Mouse (Mus musculus) stomach, postnatal 0 days (tissue): ENCODE results near the gene Hydin. TPM values are rescaled to one million over a fixed set of nuclear protein-coding genes. Genes with fewer than 3 reads are reported as not detected.

ENCODE experiments used
- ATAC-seq: fragments of 200-750 bp; cut with Nextera tagmentation; 2 replicates; pipeline ENCODE4 v1.8.0; 2017; ENCODE audit not compliant: low FRiP score, low TSS enrichment
- DNase-seq: peaks from one replicate; pipeline ENCODE4 v3.0.0-alpha.2; 2016; ENCODE audit warnings: low spot score
- H3K27ac ChIP-seq: fragments of 300-500 bp; sonication (generic); replicated peaks from 2 replicates; pipeline ENCODE4 v1.5.1; 2014; ENCODE audit warnings: mild to moderate bottlenecking, control low read depth
- H3K27me3 ChIP-seq: fragments of 300-500 bp; sonication (generic); 2 replicates; pipeline ENCODE4 v1.6.1; 2014; ENCODE audit warnings: low read length; ENCODE audit not compliant: control insufficient read depth, insufficient read depth
- H3K36me3 ChIP-seq: fragments of 300-500 bp; sonication (generic); 2 replicates; pipeline ENCODE4 v1.6.1; 2014; ENCODE audit warnings: low read length, mixed read lengths; ENCODE audit not compliant: control insufficient read depth, insufficient read depth
- H3K4me1 ChIP-seq: fragments of 300-500 bp; sonication (generic); replicated peaks from 2 replicates; pipeline ENCODE4 v1.6.1; 2014; ENCODE audit warnings: antibody characterized with exemption; ENCODE audit not compliant: control insufficient read depth, insufficient read depth
- H3K4me2 ChIP-seq: fragments of 300-500 bp; sonication (generic); replicated peaks from 2 replicates; pipeline ENCODE4 v1.6.1; 2014; ENCODE audit warnings: low read depth, mild to moderate bottlenecking, control low read depth, moderate library complexity
- H3K4me3 ChIP-seq: fragments of 300-500 bp; sonication (generic); 2 replicates; pipeline ENCODE4 v1.5.1; 2014; ENCODE audit warnings: low read depth, low read length, control low read depth
- H3K9ac ChIP-seq: fragments of 300-500 bp; sonication (generic); 2 replicates; pipeline ENCODE4 v1.6.1; 2014; ENCODE audit warnings: mild to moderate bottlenecking, low read length, control low read depth, mixed read lengths
- H3K9me3 ChIP-seq: fragments of 300-500 bp; sonication (generic); 2 replicates; pipeline ENCODE4 v1.6.1; 2016; ENCODE audit warnings: low read length; ENCODE audit not compliant: control insufficient read depth
- CTCF ChIP-seq: IDR thresholded peaks from 2 replicates; pipeline ENCODE4 v1.5.1; 2016; ENCODE audit warnings: antibody characterized with exemption, low read depth, mild to moderate bottlenecking, moderate library complexity
- EP300 ChIP-seq: optimal IDR thresholded peaks from 2 replicates; pipeline ENCODE3; 2016; ENCODE audit warnings: antibody characterized with exemption
- WGBS: fragments of 180-500 bp; shearing (Covaris S2); extraction: QIAGEN DNeasy Blood & Tissue Kit; methylation state at CpG from one replicate; pipeline ENCODE4 v1.1.7; 2014; 5-methylcytosine and 5-hydroxymethylcytosine counted together
- polyA plus RNA-seq: library from polyadenylated mRNA; unstranded; fragments of >200 nt; fragmentation: Nextera tagmentation; extraction: Ambion mirVana; gene quantifications from 2 replicates; pipeline ENCODE4 v1.2.1, GENCODE M21; 2015

Hydin gene
- polyA plus RNA-seq, 1 experiment from 2014 or later, result 0.05 TPM

GRCm38 (mm10) chr8:110478576-110478975 lies 211.8 kb downstream of the Hydin start:
- no peak for TF ChIP-seq EP300
- TF ChIP-seq CTCF, result peak; percentile 77
- Histone ChIP-seq H3K4me3 (no peak overlapping the region), H3K9ac (no peak overlapping the region), H3K4me1 (no peaks in the 10 kb centered on the region), H3K27ac (no peak overlapping the region), H3K4me2 (no peak overlapping the region), H3K36me3 (no peaks in the 10 kb centered on the region), H3K27me3 (no peaks in the 10 kb centered on the region), H3K9me3 (no peaks in the 10 kb centered on the region)
- no peak for ATAC-seq
- 31% methylated on average over 6 of the region's 6 CpGs for WGBS
- peak; percentile 25 for DNase-seq

GRCm38 (mm10) chr8:110479401-110479800 lies 212.6 kb downstream of the Hydin start:
- WGBS, result 57% methylated on average over 12 of the region's 12 CpGs
- no peak for ATAC-seq

GRCm38 (mm10) chr8:110482275-110482674 lies 215.5 kb downstream of the Hydin start:
- Histone ChIP-seq H3K4me2 (no peak overlapping the region), H3K36me3 (no peaks in the 10 kb centered on the region), H3K27me3 (no peaks in the 10 kb centered on the region), H3K9ac (no peak overlapping the region), H3K27ac (no peak overlapping the region), H3K4me1 (no peaks in the 10 kb centered on the region), H3K9me3 (no peaks in the 10 kb centered on the region), H3K4me3 (no peak overlapping the region)
- no peak for TF ChIP-seq CTCF
- no peak for TF ChIP-seq EP300
- DNase-seq (no peak), ATAC-seq (no peak)
- WGBS, result 38% methylated on average over 3 of the region's 3 CpGs

More at GRCm38 (mm10) chr8:110479401-110479800, 212.6 kb downstream of the Hydin start:
- Histone ChIP-seq H3K4me3 (no peak overlapping the region), H3K27ac (no peak overlapping the region), H3K9me3 (no peaks in the 10 kb centered on the region), H3K9ac (no peak overlapping the region), H3K4me2 (no peak overlapping the region), H3K4me1 (no peaks in the 10 kb centered on the region), H3K36me3 (no peaks in the 10 kb centered on the region), H3K27me3 (no peaks in the 10 kb centered on the region)
- DNase-seq, result no peak
- TF ChIP-seq CTCF (no peak), EP300 (no peak)

GRCm38 (mm10) chr8:110485234-110485633 lies 218.5 kb downstream of the Hydin start:
- ATAC-seq, result no peak
- 89% methylated on average over 13 of the region's 13 CpGs for WGBS
- Histone ChIP-seq H3K4me3 (no peak overlapping the region), H3K27me3 (no peaks in the 10 kb centered on the region), H3K27ac (no peak overlapping the region), H3K9me3 (0 out of 2 replicates have a peak, but pooled peaks cover 3% of the 10 kb centered on the region), H3K36me3 (no peaks in the 10 kb centered on the region), H3K9ac (no peak overlapping the region), H3K4me1 (no peaks in the 10 kb centered on the region), H3K4me2 (no peak overlapping the region)
- no peak for TF ChIP-seq EP300
- TF ChIP-seq CTCF, result no peak
- no peak for DNase-seq

- Histone ChIP-seq H3K27me3 (no peaks in the 10 kb centered on the region), H3K4me1 (no peaks in the 10 kb centered on the region), H3K4me2 (no peak overlapping the region), H3K27ac (no peak overlapping the region), H3K4me3 (no peak overlapping the region), H3K36me3 (no peaks in the 10 kb centered on the region), H3K9me3 (0 out of 2 replicates have a peak, but pooled peaks cover 3% of the 10 kb centered on the region), H3K9ac (no peak overlapping the region)
- no peak for TF ChIP-seq EP300
- TF ChIP-seq CTCF, result no peak
- 79% methylated on average over 13 of the region's 13 CpGs for WGBS
- no peak for DNase-seq
- ATAC-seq, result no peak
Observed at GRCm38 (mm10) chr8:110486020-110486419, 219.2 kb downstream of the Hydin start.

- TF ChIP-seq EP300 (no peak), CTCF (peak; percentile 22; the same call in 1 of the 2 replicates)
- ATAC-seq, result no peak
Observed at GRCm38 (mm10) chr8:110487644-110488043, 220.9 kb downstream of the Hydin start.

More at GRCm38 (mm10) chr8:110487644-110488043, 220.9 kb downstream of the Hydin start:
- Histone ChIP-seq H3K27me3 (no peaks in the 10 kb centered on the region), H3K4me2 (no peak overlapping the region), H3K4me3 (no peak overlapping the region), H3K36me3 (no peaks in the 10 kb centered on the region), H3K9me3 (0 out of 2 replicates have a peak, but pooled peaks cover 3% of the 10 kb centered on the region), H3K4me1 (no peaks in the 10 kb centered on the region), H3K27ac (no peak overlapping the region), H3K9ac (no peak overlapping the region)
- WGBS, result 94% methylated on average over 6 of the region's 6 CpGs
- DNase-seq, result no peak
